Mouse (Mus musculus) small intestine, adult 2 months (tissue): ENCODE results near the gene Lamp1.

Source experiments
- CTCF ChIP-seq: fragments of 200-500 bp; IDR thresholded peaks from 2 replicates; pipeline ENCODE4 v1.5.1; 2012; ENCODE audit warnings: low read depth, mild to moderate bottlenecking, control low read depth, inconsistent platforms, low read length, moderate library complexity, mixed read lengths; ENCODE audit not compliant: insufficient replicate concordance, insufficient read length; ENCODE audit errors: extremely low read depth
- POLR2A ChIP-seq: fragments of 200-500 bp; IDR thresholded peaks from 2 replicates; pipeline ENCODE4 v1.6.1; 2012; ENCODE audit warnings: low read depth, mild to moderate bottlenecking, control low read depth, inconsistent platforms, low read length, moderate library complexity

GRCm38 (mm10) chr8:13139641-13140182 is 19.2 kb upstream of the Lamp1 start:
- TF ChIP-seq POLR2A (no peak), CTCF (no peak)
